Mouse (Mus musculus): Measurements from ENCODE around the gene Bag5. TPM values are rescaled to one million over a fixed set of nuclear protein-coding genes. Genes with fewer than 3 reads are reported as not detected.

Bag5 gene
- total and polyA plus RNA-seq, 3 experiments, result 24.1 to 27.9 (median 25.6) TPM

DNA sequence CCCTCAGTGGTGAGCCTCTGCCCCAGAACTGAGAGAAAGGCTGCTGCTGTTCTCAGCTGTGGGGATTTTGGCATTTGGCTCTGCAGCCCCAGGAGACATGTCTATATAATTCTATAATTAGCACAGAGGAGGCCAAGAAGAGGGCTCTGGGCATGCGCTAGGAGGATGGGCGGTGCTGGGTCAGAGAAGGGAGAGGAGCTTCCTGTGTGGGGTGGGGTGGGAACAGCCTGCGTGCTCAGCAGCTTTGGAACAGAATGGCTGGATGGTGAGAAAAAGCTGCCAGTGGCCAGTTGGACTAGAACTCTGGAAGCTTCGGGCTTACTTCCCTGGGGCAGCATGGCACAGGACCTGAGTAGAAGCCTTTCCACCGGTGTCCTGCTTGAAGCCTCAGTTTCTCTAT is 33.0 kb upstream of the Bag5 start:
- Histone ChIP-seq H3K9me3 (replicated peaks; ENCODE audit: low read length) (no peaks in the 10 kb centered on the region), H3K27me3 (replicated peaks) (no peaks in the 10 kb centered on the region), H3K4me1 (ENCODE audit: control insufficient read depth in 1 of 2, insufficient read depth in 2 of 2) (peaks cover 41 to 59% of the 10 kb centered on the region in 2 experiments), H3K4me2 (ENCODE audit: insufficient read depth, low read depth, poor library complexity, severe bottlenecking) (peak overlapping the region; percentile 87), H3K27ac (ENCODE audit: insufficient read depth, low read depth) (peak overlapping the region; percentile 75), H3K36me3 (replicated peaks in 1 of 2; ENCODE audit: control insufficient read depth in 1 of 2, insufficient read depth in 1 of 2, low read length in 1 of 2) (no peaks in the 10 kb centered on the region), H3K9ac (ENCODE audit: insufficient read depth, low read depth) (peak overlapping the region; percentile 43), H3K4me3 (replicated peaks in 1 of 3; ENCODE audit: low read depth in 2 of 3, low read length in 2 of 3, poor library complexity in 1 of 3) (peak overlapping the region; percentile 25 to 63 (median 38)), H3K79me2 (replicated peaks; ENCODE audit: control insufficient read depth, extremely low read depth, insufficient read depth, poor library complexity, severe bottlenecking) (no peaks in the 10 kb centered on the region)
- peak; percentile 33; the same call in 1 of the 2 replicates for TF ChIP-seq HCFC1 (IDR thresholded peaks at IDR 0.05; ENCODE audit: low read depth, low read length)
- TF ChIP-seq TCF12 (IDR thresholded peaks at IDR 0.05; ENCODE audit: low read depth, low read length), result peak; percentile 43; the same call in 1 of the 2 replicates
- TF ChIP-seq SMC3 (IDR thresholded peaks at IDR 0.05; ENCODE audit: low read depth, low read length), result no peak
- TF ChIP-seq KAT2A (IDR thresholded peaks at IDR 0.05; ENCODE audit: insufficient replicate concordance, low read length), result no peak
- TF ChIP-seq CHD1 (IDR thresholded peaks at IDR 0.05; ENCODE audit: low read depth, low read length), result no peak
- no peak for TF ChIP-seq MAX (IDR thresholded peaks at IDR 0.05; ENCODE audit: low read length)
- no peak for TF ChIP-seq BHLHE40 (IDR thresholded peaks at IDR 0.05; ENCODE audit: low read depth, low read length)
- peak; percentile 50; the same call in 1 of the 2 replicates for TF ChIP-seq IRF4 (IDR thresholded peaks at IDR 0.05; ENCODE audit: low read depth, low read length)
- TF ChIP-seq MYC (IDR thresholded peaks at IDR 0.05; ENCODE audit: low read depth, low read length), result no peak
- peak; percentile 57 for TF ChIP-seq POLR2A (IDR thresholded peaks at IDR 0.05; ENCODE audit: low read depth, low read length)
- no peak for TF ChIP-seq RCOR1 (conservative IDR thresholded peaks at IDR 0.05; ENCODE audit: low read depth, low read length)
- TF ChIP-seq ZNF384 (IDR thresholded peaks at IDR 0.05; ENCODE audit: low read depth, low read length), result no peak
- peak; percentile 97 for TF ChIP-seq NRF1 (IDR thresholded peaks at IDR 0.05; ENCODE audit: low read depth, low read length)
- TF ChIP-seq ETS1 (conservative IDR thresholded peaks at IDR 0.05; ENCODE audit: low read depth, low read length), result peak; percentile 70
- peak; percentile 58; the same call in 1 of the 2 replicates for TF ChIP-seq MAZ (IDR thresholded peaks at IDR 0.05; ENCODE audit: low read depth, low read length)
- TF ChIP-seq EP300 (IDR thresholded peaks at IDR 0.05; ENCODE audit: low read length), result peak; percentile 40; the same call in 1 of the 2 replicates
- TF ChIP-seq POLR2AphosphoS2 (IDR thresholded peaks at IDR 0.05; ENCODE audit: low read depth, low read length), result no peak
- no peak for TF ChIP-seq PAX5 (IDR thresholded peaks at IDR 0.05; ENCODE audit: low read length)
- no peak for TF ChIP-seq JUND (conservative IDR thresholded peaks at IDR 0.05; ENCODE audit: low read depth, low read length)
- TF ChIP-seq NELFE (IDR thresholded peaks at IDR 0.05; ENCODE audit: low read depth, low read length), result peak; percentile 52; the same call in 1 of the 2 replicates
- peak; percentile 70 for TF ChIP-seq SIN3A (IDR thresholded peaks at IDR 0.05; ENCODE audit: low read length)
- TF ChIP-seq MAFK (IDR thresholded peaks at IDR 0.05; ENCODE audit: insufficient replicate concordance, low read length), result no peak
- peak; percentile 96 for TF ChIP-seq MEF2A (IDR thresholded peaks at IDR 0.05; ENCODE audit: borderline replicate concordance, low read depth, low read length)
- no peak for TF ChIP-seq USF1 (IDR thresholded peaks at IDR 0.05; ENCODE audit: low read depth, low read length)
- no peak for TF ChIP-seq MXI1 (IDR thresholded peaks at IDR 0.05; ENCODE audit: low read depth, low read length)
- no peak for TF ChIP-seq CHD2 (IDR thresholded peaks at IDR 0.05; ENCODE audit: low read length)
- 0 out of 2 replicates have a peak, but pooled peaks have one; percentile 14 for TF ChIP-seq ZMIZ1 (IDR thresholded peaks at IDR 0.05; ENCODE audit: low read depth, low read length)
- TF ChIP-seq ELF1 (IDR thresholded peaks at IDR 0.05; ENCODE audit: low read depth, low read length), result peak; percentile 66
- dilution Hi-C loops (cut with MboI; ENCODE audit: extremely low pct_ligation_motif_present, extremely low pct_unique_long_range_greater_than_20kb, low sequenced_read_pairs) (no loop called here), in situ Hi-C loops (cut with MboI; ENCODE audit: low pct_ligation_motif_present, low pct_unique_long_range_greater_than_20kb, low sequenced_read_pairs) (loop anchor here (10.0 kb wide), 1 partner anchor 109 kb away; no protein-coding TSS in a partner anchor)
- peak; percentile 93 for DNase-seq (ENCODE audit: extremely low read depth)

Measured in CH12.LX (cell line).